Mouse (Mus musculus) layer of hippocampus, adult 9-10 months (tissue): Measurements from ENCODE around the gene Fam214a.
"Not testable (repeated sequence)": the region's sequence is repeated elsewhere in the genome, so short reads cannot be mapped to it uniquely, and the experiment has no call there.

Experiments
- DNase-seq: peaks from one replicate; pipeline ENCODE4 v3.0.0; 2022; ENCODE audit warnings: low spot score

Gene Fam214a

DNA sequence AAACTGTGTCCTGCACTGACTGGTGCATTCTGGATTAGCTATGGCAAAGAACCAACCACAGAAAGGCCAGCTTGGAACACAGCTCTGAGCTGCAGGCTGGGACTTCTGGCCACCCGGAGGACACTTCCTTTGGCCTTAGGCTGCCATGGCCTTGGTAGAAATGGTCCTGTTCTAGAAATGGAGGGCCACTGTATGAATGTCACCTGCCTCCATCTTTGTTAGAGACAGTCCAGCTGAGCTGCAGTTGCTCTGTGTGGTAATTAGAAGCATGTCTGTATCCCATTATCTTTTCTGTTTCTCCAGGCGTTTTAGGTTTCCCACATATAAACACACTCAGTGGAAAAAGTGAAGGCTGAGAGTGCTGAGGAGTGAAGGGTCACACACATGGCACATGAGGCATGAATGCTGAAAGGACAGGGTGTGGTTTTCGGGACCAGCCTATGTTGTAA is 29.0 kb downstream of the Fam214a start:
- DNase-seq = no peak

DNA sequence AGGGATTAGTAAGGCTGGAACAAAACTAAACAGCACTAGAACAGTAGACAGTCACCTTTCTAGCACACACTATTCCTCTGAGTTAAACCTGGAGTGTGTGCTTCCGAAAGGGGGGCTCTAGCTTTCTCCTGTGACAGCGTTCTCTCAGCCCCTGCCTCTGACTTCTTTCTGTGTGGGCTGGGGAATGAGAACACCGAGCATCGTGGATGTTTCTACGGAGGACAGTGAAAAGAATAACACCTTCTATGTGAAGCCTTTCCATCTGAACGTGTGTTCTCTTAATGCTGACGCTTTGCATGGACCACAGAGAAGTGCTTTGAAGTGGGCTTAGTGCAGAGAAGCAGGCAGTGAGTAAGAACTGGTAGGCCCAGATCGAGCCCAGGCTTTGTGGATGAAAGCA is 29.5 kb downstream of the Fam214a start:
- DNase-seq = no peak

DNA sequence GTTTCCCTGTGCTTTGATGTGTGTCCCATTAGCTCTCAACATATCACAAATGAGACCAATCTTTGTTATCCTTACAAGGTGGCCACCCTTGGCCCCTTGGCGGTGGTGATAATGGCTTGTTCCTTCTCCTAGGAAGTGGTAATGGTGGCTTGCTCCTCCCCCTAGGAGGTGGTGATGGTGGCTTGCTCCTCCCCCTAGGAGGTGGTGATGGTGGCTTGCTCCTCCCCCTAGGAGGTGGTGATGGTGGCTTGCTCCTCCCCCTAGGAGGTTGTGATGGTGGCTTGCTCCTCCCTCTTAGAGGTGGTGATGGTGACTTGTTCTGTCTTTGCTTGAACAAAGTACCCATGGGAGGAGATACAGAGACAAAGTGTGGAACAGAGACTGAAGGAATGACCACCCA is 30.0 kb downstream of the Fam214a start:
- DNase-seq = not testable (repeated sequence)

DNA sequence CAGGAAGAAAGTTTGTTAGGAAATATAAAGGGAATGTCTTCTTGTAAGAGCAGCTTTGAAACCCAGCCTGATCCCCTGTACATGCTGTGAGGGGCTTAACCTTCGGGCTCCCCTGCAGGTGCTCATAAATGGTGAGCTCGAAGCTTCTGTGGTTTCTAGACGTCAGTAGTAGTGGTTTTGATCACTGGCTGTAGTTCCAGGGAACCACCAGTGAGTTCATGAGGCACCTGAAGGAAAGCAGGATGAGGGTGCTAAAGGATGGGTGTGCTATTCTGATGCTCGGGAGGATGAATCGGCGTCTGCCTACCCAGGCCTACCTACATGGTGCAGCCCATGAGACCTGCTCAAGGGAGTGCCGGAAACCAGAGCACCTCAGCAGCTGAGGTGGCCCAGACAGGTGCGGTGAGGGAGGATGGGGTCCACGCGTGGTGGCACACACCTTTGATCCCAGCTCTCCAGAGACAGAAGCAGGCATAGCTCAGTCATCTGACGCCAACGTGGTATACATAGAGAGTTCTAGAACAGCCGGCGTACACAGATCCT is 32.6 kb downstream of the Fam214a start:
- DNase-seq = no peak

DNA sequence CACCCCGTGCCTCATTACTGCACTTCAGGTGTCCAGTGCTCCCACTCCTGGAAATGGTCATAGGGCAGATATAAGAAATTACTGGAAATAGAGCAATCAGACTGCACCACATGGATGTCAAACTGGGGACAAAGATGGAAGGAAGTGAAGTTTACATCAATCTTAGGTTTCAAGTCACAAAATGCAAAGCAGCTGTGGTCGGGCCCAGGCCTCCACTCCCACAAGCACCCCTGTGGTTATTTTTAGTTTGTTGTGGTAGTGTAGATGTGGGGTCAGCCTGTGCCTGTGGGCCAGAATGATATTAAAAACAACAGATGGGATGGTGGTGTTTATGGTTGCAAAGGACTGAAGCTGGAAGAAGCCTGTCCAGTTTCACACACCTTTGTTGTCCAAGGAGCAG is 33.1 kb downstream of the Fam214a start:
- DNase-seq = no peak

DNA sequence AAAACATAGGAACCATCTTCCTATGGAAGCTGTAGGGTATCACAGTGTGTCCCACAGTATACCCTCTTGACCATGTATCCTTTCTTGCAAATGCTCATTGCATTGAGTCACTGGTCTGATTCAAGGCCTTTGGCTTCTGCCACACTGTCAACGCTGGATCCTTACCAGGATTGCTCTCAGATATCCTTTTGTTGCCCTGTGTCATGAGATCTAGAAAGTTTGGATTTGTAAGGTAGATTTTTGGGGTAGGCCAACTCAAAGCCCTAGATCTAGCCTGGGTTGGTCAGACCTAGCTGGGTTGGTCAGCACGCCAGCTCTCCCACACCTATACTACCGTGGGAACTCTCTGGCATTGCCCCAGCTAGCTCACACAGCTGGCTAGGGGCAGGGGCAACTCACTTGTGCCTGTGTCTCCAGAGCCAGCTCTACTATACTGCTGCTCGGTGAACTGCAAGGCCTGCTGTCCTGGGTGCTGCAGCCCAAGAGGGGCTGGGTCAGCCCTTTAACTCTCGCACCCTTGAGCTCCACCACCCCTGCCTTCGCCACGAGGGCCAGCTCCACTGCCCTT is 36.3 kb downstream of the Fam214a start:
- no peak for DNase-seq

DNA sequence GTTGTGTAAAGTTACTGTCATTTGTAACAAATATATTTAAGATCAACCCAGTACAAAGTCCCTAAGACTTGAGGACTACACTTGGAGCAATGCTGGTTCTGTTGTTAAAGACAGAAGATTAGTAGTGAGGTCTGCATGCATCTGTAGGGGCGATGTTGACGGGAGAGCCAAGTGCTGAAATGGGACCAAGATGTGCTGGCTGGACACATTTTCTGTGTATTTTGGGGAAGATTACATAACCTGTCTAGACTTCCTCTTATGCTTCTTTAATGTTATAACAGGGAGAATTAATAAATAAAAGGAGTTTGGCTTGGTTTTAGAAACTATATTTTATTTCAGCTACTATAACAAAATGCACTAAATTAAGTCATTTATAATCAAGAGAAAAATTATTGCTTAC is 37.3 kb downstream of the Fam214a start:
- no peak for DNase-seq

DNA sequence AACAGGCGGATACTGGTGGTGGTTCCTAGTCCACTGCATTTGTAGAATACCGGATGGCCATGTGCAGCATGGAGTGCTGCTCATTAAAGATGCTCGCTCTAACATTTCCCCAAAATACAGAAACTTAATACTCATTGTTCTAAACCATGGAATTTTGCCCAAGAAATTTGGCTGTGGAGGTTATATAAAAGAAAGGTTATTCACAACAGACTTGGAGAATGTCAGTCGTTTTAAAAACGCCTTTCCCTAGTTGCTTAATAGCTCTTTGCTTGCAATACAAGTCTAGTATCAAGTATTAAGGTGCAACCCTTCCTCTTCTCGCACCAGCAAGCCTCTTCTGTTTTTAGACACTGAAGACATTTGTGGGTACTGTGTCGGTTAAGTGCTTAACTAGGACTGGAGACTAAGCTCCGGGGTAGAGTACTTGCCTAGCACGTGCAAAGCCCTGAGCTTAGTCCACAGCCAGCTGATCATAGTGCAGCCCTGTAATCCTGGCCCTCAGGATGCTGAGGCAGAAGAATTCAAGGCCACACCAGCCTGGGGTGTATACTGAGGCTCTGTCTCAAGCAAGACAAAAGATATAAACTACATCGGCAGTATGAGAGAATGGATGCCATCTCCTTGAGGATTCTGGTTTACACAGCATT is 42.0 kb downstream of the Fam214a start:
- DNase-seq = no peak

DNA sequence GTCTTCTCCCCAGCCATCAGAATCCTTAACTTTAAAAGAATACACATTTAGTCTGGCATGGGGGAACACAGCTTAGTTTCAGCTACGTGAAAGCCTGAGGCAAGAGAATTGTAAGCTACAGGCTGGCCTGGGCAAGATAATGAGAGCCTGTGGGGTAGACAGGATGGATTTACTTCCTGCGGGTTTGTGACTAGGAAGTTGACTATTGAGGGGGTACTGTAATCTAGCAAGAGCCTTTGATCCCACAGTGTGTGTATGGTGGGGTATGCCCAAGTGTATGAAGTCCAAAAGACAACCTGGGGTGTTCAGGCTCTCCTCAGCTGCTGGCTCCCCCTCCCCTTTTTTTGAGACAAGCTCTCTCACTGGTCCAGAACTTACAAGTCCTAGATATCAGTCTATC is 43.7 kb downstream of the Fam214a start:
- DNase-seq = no peak

DNA sequence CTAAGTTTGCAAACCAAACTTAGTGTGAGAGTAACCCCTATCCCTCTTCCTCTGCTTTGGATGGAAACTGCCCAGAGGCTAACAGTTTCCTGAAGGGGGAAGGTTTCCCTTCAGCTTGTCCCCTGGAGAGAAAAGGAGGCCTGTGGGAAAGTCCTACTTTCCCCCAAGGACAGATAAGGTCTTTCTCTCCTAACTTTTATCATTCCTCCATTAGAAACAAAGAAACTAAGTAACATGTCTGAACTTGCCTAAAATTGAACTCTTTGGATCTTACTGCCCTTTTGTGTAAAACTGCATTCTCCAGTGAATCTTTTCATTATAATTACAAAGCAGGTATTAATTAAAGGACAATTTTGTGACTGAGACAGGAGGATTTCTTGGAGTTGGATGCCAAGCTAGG is 45.3 kb downstream of the Fam214a start:
- DNase-seq = no peak

DNA sequence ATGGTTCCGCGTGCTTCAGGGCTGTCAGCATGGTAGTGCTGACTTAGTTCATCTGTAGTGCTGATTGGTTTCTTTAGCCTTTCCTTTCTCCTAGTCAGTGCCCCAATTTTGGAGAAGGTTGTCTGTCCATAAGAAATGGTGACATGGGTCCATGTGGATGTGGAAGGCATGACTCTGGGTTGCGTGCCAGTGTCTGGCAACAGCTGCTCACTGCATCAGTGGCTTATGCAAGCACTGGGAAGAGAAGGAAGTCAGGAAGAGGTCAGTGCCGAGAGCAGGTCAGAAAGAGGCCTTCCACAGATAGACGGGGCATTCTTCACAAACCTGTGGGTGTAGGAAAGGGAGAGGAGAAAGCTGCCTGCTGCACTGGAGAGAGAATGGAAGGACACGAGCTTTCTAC is 48.3 kb downstream of the Fam214a start:
- DNase-seq = no peak

DNA sequence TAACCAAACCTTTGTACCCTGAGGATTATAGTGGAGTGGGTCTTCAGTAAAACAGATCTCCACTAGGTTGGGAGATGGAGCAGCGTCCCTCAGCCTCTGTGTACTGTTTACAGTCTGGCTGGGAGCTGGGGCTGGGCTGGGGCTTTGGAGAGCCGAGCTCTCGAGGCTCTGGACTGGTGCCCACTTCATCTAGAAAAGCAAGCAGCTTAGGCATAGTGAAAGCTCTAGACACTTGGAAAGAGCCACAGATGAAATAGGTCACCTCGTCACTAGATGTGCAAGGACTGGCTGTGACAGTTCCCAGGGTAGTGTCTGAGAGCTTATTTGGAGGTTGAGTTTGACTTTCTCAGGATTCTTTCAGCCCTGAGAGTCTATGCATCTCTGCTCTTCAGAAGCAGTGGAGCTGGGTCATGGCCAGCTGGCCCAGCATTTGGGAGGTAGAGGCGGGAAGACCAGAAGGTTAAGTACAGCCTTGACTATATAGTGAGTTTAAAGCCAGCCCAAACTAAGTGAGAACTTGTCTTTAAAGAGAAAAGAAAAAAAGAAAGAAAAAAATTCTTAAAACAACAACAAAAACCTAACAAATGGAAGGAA is 49.0 kb downstream of the Fam214a start:
- no peak for DNase-seq

DNA sequence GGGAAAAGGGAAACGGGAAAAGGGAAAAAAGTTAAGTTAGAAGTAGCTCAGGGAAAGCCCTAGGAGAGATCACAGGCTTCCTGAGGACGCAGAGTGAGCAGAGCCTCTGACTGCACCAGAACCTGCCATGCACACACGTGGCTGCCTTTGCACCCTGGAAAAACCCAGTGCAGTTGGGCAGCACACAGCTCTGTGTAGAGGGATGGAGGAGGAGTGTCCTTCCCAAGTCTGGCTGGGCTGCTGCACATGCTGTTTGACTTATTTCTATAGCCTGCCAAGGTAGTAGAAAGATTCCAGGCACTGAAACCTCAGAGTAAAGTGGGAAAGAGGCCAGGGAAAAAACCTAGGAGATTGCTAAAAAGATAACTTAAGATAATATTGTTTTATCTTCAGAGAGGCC is 49.6 kb downstream of the Fam214a start:
- no peak for DNase-seq

DNA sequence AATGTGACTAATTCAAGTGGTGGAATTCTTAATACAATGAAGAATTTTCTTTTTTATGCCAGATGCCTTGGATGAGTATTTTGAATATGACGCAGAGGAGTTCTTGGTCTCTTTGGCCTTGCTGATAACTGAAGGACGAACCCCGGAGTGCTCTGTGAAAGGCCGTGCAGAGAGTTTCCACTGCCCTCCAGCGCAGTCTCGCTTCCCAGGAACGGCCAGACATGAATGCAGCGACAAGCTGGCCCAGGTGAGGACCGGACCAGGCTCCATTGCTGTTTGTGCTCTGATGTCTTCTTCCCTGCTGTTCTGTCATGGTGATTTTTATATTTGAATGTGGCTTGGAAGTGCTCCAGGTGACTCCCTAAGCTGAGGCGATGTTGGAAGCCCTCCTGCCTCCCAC is 51.5 kb downstream of the Fam214a start:
- DNase-seq = no peak

DNA sequence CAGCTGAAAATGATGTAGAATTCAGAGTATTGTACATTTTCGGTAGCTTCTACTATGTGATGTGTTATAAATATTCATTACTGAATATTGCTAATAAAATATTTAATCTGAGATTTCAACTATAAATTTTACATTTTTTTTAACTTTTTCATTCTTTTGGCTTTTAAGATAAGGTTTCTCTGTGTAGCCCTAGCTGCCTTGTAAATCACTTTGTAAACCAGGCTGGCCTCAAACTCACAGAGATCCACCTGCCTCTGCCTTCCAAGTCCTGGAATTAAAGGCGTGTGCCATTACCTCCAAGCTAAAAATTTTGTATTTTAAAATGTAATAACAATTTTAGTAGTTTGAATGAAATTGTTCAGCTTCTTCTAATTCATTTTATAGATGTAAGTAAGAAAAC is 63.9 kb downstream of the Fam214a start:
- no peak for DNase-seq

DNA sequence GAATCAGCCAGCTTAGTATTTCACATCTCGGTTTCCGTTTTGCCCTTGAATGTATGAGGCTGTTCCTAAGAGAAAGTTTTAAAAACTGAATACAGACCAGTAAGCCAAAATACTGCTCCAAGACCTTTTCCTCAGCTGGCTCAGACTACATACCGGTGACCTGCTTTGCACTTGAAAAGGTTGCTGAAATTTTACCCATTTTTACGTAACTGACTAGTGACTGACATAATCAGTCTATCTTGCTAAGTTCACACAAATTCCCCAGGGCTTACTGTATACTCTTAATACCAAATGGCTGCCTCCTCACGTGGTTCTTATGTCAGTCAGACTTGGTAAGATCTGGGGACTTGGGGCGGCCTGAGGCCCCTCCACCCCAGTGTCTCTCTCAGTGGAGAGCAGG is 66.5 kb downstream of the Fam214a start:
- DNase-seq = no peak

DNA sequence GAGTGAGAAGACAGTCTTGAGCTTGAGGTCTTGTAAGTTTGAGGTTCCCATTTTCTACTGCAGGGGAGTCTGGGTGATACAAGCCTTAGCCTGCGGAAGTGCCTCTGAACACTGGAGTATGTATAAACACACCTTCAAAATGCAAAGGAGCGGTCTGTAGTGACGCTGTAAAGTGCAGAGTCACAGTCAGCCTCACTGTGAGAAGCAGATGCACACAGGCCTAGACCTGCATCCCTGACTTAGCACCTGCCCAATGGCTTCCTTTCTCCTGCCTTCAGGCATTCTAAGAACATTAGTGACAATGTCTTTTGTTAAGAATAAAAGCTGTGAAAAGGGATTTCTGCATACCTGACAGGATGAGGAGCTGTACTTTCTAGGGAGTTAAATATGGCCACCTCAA is 66.9 kb downstream of the Fam214a start:
- no peak for DNase-seq

DNA sequence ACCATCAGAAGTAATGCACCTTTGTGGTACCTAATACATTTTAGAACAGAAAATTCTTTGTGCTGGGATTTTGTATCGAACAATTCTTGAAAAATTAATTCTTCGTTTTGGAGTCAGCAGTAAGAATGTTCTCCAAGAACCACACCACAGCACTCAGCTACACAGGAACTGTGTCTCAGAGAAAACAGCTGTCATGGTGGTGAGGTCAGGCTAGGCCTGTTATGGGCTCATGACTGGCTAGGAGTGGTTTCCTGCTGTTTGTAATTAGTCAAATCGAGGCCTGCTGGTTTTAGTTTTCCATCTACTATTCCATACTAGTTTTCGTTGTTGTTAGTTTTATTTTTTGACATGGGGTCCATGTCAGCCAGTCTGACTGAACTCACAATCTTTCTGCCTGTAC is 67.9 kb downstream of the Fam214a start:
- no peak for DNase-seq

DNA sequence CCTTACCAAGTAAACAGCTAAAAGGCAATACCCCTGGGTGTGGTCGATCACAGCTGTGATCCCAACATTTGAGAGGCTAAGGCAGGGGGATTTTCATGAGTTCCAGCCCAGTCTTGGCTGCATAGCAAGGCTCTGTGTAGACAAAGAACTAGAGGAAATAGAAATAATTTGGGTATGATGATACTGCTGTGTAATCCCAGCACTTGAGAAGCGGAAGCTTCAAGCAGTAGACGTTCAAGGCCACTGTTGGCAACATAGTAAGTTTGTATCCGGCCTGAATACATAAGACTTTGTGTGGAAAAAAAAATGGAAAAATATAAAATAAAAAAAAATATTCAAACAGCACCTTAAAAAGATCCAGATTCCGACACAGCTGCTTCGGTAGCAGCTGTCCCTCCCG is 69.9 kb downstream of the Fam214a start:
- DNase-seq = no peak

DNA sequence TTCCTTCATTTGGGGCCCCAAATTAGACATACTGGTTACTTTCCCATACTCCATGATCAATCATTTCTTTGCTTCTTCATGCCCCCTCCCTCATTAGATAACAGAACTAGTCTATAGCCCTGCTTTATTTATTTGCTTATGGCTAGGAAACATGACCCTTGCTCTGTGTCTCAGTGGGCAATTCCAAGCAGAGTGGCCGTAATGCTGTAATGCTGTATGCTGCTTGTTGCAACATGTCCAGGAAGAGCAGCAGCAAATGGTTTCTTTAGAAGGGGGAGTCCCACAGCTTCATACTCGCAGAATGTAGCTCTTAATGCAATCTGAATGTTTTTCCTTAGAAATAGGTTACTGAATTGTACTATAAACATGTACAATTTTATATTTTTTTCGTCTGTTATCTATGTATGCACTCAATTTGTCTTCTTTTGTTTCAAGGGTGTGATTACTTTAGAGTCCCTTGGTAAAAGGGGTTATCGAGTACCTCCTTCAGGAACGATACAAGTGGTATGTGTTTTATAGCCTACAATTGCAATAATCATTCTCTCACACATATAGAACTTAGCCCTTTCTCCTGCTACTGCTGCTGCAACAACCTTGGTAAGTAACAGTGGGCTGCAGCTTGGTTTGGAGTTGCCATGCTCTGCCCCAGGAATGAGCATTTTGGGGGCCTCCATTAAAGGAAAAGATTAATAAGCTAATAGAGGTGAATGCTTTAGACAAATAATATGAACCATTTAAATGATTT is 70.6 kb downstream of the Fam214a start:
- no peak for DNase-seq

DNA sequence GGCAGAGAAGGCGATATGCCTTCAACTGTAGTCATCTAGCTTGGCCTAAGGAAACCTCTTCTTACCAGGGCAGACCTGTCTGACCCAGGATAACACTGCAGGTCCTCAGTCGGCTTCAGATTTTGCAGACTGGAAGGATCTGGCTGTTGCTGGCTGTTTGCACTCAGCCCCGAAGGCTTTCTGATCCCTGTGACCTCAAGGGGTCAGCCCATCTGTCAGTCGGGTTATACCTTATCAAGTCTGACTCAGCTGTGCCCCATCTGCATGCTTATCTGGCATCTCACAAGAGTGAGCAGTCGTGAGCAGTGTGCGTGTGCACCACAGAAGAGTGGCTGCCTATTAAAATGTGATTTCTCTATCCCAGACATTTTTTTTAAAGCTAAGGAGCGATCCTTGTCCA is 71.4 kb downstream of the Fam214a start:
- no peak for DNase-seq

DNA sequence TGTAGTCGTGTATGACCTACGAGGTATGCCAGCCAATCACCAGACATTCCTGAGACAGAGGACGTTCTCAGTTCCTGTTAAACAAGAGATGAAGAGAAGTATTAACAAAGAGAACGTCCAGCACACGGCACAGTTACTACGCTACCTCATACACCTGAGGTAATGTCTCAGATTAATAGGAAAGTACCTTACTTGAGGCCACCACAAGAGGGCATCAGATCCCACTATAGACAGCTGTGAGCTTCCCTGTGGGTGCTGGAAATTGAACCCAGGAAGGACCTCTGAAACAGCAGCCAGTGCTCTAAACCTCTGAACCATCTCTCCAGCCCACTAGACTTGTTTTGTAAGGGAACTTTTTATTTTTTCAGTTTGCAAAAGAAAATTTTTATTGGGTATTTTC is 73.0 kb downstream of the Fam214a start:
- no peak for DNase-seq

DNA sequence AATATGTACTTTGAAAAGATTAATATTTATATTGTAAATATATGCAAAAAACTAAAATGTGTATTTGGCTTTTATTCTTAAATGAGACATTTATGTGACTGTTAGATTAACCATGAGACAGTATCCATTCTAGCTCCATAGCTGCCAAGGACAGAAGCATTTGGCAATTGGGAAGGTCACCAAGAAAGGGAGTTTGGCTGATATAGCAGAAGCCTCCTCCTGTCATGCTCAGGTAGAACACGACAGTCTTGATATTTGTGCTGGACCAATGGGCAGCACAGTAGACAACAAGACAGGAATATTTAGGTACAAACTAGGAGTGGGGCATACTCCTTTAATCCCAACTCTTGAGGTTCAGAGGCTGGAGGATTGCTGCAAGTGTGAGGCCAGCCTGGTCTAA is 79.7 kb downstream of the Fam214a start:
- no peak for DNase-seq
